Mouse (Mus musculus): Measurements from ENCODE around the gene Senp3.

The Senp3 gene

GRCm38 (mm10) chr11:69680136-69680855, 1.6 kb downstream of the Senp3 start:
- no peak for DNase-seq

GRCm38 (mm10) chr11:69679144-69679543, 2.7 kb downstream of the Senp3 start:
- no peak for DNase-seq

GRCm38 (mm10) chr11:69672211-69672706, 9.6 kb downstream of the Senp3 start, which contains the start of gene Eif4a1:
Gene Eif4a1 (minus strand): TSS chr11:69672423.
- peak; percentile 100 for DNase-seq

GRCm38 (mm10) chr11:69671726-69672124, 10.2 kb downstream of the Senp3 start:
- no peak for DNase-seq

GRCm38 (mm10) chr11:69670786-69671725, 10.8 kb downstream of the Senp3 start:
- peak; percentile 90 for DNase-seq

GRCm38 (mm10) chr11:69666665-69667005, 15.2 kb downstream of the Senp3 start:
- DNase-seq: no peak

- peak; percentile 69 for DNase-seq
Observed at GRCm38 (mm10) chr11:69665961-69666664, 15.8 kb downstream of the Senp3 start, which contains the start of gene Cd68. Gene Cd68 (minus strand): TSS chr11:69666153.

GRCm38 (mm10) chr11:69665457-69665960, 16.4 kb downstream of the Senp3 start:
- no peak for DNase-seq

- no peak for DNase-seq
Observed at GRCm38 (mm10) chr11:69664841-69665240, 17.0 kb downstream of the Senp3 start.

GRCm38 (mm10) chr11:69663795-69664194, 18.1 kb downstream of the Senp3 start:
- no peak for DNase-seq

- DNase-seq: no peak
Observed at GRCm38 (mm10) chr11:69662967-69663671, 18.8 kb downstream of the Senp3 start.

- peak; percentile 95 for DNase-seq
Observed at GRCm38 (mm10) chr11:69662213-69662966, 19.5 kb downstream of the Senp3 start, which contains the start of gene Mpdu1. Gene Mpdu1 (minus strand): TSS chr11:69662642.

- no peak for DNase-seq
Observed at GRCm38 (mm10) chr11:69661221-69661881, 20.5 kb downstream of the Senp3 start.

- DNase-seq: no peak
Observed at GRCm38 (mm10) chr11:69657462-69657881, 24.4 kb downstream of the Senp3 start.

- no peak for DNase-seq
Observed at GRCm38 (mm10) chr11:69656617-69657461, 25.0 kb downstream of the Senp3 start.

GRCm38 (mm10) chr11:69656065-69656455, 25.8 kb downstream of the Senp3 start:
- no peak for DNase-seq

GRCm38 (mm10) chr11:69655264-69656064, 26.4 kb downstream of the Senp3 start, which contains the start of gene Sox15:
Gene Sox15 (plus strand): TSS chr11:69655314.
- DNase-seq: peak; percentile 74

GRCm38 (mm10) chr11:69654760-69655159, 27.1 kb downstream of the Senp3 start:
- no peak for DNase-seq

GRCm38 (mm10) chr11:69653399-69653798, 28.5 kb downstream of the Senp3 start:
- no peak for DNase-seq

Data from right cerebral cortex, postnatal 25 days (tissue).